Mouse (Mus musculus) inflammation-experienced regulatory T-cells, adult 6 months (primary cell): ENCODE data around the gene Pfpl. TPM values are rescaled to one million over a fixed set of nuclear protein-coding genes. Genes with fewer than 3 reads are reported as not detected.
A peak's percentile ranks its signal among the peaks of the same experiment; 100 is the strongest.

Experiments used
- ATAC-seq: one replicate; pipeline ENCODE4 v1.8.0; 2017
- polyA plus RNA-seq, 3 experiments: library from polyadenylated mRNA; unstranded; fragments of 100-300 nt; shearing (Covaris generic); gene quantifications; one replicate each; pipeline ENCODE4 v1.2.1; 2017

Gene Pfpl
- polyA plus RNA-seq, result not detected

DNA sequence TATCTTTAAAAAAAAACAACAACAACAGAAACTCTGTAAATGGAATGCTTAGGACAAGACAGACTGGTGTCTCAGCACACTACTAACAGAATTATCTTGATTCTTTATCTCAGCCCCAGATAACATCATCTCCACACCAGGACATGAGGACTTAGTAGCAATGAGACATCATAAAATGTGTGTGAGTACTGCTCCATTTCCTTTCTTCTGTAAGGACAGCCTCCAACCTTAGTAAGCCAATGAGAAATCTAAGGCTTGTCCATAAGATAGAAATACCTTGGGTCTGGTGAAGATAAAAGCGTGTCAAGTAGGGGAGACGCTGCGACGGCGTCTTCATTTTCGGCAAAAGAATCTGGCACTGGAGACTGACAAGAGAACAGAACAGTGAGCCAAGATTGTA is at the start of gene Pfpl:
Pfpl (plus strand) TSS at position 301 of the 400 bp plus-strand sequence.
- no peak for ATAC-seq

DNA sequence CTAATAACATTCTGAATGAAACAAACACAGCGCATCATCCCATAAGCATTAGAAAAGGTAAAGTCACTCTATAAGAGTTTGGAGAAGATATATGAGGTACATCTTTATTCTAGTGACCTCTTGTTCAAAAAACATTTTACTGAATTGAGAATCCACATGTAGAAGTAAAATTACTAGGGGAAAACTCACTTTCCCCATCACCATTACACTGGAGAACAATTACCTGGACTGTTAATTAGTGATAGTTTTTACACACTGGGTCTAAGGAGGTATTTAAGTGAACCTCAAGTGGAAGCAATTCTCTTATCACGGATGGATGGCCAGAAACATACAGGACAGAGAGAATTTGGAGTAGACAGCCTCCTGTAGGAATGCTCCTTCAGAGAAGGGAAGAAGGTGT is 40.7 kb upstream of the Pfpl start, which contains the start of gene Olfr1440:
Olfr1440 (plus strand) TSS at position 301 of the 400 bp plus-strand sequence.
- no peak for ATAC-seq

DNA sequence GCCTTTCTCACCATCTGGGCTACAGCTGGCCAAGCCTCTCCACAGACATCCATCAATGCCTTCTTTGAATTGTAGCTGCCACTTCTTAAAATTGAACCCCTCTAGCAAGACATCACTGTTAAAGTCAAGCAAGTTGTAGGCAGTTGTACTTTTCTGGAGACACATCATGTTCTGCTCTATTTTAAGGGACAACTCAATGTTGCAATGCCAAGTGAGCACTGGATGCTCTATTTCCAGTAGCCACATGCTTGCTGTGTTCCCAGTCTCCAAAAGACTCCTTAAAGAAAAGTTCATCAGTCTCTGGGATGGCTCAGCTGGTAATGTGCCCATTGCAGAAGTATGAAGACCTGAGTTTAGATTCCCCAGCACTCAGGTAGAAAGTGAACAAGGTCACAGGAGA is 14.0 kb upstream of the Pfpl start:
- ATAC-seq, result no peak

GRCm38 (mm10) chr19:12417361-12417760 is 10.3 kb upstream of the Pfpl start, which contains the start of gene Olfr1441:
Olfr1441 (plus strand) TSS chr19:12417433.
- ATAC-seq, result no peak

DNA sequence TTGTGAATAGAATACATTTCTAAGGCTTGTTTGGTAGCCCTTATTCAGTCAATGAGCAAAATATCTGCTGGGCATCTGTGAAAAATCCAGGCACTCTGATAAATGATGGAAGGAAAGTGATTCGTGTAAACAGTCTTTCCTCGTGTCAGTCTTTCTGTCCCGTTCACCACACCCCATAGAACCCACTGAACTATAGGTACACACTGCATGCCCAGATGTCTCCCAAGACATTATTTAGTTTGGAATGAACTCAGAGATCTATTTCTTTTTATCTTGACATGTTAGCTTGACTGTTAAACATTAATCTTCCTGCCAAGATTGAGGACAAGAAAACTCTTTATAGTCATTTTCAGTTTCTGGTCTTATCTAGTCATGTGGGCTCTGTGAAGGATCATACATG is 9.4 kb upstream of the Pfpl start:
- no peak for ATAC-seq

DNA sequence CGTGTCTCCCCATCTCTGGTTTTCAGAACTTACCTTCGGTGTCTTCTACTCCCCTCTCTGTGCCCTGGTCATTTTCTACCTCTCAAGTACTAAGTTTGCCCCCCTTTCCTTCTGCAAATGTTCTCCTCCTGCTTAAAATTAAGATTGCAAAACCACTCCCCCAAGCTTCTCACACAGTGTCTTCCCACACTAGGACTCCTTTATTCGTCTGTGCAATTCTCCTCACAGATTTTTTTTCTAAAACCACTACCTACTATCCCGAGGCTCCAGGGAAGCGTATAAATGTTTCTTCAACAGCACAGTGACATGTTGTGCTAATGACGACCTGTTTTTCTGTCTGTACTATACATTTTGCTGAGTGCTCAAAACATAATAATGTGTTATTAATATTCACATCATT is 7.2 kb upstream of the Pfpl start:
- ATAC-seq, result no peak

- ATAC-seq, result no peak
Measured at GRCm38 (mm10) chr19:12421680-12422079, 6.0 kb upstream of the Pfpl start.

DNA sequence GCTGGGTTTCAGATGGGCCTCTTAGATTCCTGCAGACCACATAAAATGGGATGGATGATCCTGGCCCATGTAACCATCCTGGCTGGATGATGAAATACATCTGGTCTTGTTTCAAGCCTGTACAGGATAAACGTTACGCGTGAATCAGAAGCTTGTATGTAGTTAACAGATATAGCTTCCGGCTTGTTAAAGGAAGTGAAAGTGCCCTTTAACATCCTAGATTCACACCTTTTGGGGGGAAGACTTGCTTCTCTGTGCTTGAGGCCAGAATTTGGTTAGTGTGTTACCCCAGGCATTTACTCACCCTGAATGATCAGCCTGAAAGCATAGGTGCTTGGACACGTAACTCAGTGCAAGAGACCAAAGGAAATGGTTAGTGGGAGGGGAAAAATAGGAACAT is 604 bp upstream of the Pfpl start:
- no peak for ATAC-seq

DNA sequence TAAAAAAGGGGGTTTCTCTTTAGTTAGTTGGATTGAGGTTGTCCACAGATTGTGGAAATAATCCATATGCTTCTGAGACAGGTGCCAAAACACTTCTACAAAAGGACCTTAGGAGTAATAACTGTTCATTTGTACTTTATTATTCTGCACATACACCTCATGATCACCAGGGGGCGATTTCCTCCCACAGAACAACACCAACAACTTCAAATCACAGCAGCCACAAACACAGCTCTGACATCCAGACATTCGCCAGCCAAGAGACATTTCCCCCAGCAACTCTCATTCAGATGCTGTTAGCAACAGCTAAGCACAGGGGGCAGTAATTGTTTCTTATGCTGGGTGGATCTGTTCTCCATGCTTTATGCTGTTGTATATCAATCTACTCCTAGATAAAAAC is 5.3 kb downstream of the Pfpl start:
- peak; percentile 63 for ATAC-seq

DNA sequence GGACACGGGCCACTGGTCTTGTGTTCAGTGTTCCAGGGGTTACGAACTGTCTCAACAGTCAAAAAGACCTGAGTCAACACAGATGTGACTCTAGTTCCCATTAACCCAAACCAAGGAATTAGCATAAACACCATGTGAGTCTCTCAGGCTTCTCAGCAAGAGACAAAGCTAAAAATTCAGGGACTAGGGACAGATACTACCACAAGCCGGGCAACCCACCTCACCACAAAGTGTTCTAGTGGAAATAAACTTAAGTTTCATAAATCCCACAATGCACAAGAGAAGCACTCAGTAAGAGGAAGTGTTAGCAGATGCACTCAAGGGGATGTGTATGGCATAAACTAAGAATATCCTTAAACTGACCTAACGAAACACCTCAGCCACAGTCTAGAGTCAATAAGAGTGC is 7.3 kb downstream of the Pfpl start:
- no peak for ATAC-seq

- no peak for ATAC-seq
Measured at GRCm38 (mm10) chr19:12435750-12436524, 8.2 kb downstream of the Pfpl start.

GRCm38 (mm10) chr19:12439581-12439980 is 11.9 kb downstream of the Pfpl start:
- no peak for ATAC-seq

- no peak for ATAC-seq
Measured at GRCm38 (mm10) chr19:12440103-12440725, 12.5 kb downstream of the Pfpl start.

DNA sequence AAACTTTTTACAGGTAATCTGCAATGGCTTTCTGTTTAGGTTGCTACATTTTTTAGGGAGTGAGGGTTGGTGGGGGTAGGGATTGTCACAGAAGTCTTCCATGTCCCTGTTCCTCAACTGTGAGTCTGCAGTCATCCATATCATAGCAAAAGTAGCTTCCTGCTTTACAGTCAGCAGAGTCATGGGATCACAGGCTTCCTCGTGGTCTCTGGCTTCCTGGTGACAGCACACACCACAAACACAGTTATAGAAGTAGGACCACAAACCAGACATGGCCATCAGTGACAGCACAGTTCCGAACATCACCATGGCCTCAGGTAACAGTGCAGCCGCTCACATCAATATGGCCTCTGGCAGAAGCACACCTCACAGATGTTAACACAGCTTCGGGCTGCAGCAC is 14.9 kb downstream of the Pfpl start:
- ATAC-seq, result no peak

DNA sequence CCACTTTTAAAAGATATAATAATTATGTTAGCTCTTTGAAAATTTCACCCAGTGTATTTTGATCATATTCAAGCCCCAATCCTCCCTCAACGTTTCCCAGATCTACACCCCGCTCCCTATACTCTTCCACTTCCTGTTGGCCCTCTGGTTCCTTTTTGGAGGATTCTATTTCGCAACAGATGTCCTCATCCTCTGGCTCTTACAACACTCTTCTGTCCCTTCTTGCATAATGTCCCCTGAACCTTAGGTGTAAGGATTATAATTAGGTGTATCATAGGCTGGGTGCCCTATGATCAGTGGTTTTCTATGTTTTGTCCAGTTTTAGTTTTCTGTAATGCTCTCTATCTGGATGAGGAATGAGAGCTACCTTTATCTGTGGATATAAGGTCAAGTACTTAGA is 17.3 kb downstream of the Pfpl start:
- ATAC-seq, result no peak

DNA sequence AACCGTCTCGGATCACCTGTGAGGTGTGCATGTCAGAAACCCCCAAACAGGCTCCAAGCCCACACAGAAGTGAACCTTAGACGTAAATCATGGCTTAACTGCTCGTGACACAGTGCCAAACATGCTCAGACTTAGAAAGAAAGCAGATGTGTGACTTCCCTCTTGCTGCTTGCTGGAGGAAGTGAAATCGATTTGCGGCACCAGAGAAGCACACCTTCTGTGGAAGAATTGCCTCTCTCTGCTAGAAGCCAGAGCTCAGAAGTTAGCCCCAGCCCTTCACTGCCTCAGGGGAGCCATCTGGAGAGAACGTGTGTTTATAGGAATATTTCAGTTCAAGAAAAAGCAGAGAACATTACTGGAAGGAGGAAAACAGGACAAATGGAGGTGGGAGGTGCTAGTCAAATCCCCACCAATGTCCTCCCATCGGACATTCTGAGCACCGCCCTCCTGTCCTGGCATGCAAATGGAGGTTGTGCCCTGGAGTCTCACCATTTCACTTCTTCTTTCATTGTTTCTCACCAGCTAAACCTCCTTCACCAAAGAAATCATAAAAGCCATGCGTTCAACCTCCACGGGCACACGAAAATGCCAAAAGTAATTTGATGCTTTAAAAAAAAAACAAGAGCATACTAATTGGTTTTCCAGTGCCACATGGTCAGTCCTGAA is 29.8 kb downstream of the Pfpl start:
- ATAC-seq, result no peak

DNA sequence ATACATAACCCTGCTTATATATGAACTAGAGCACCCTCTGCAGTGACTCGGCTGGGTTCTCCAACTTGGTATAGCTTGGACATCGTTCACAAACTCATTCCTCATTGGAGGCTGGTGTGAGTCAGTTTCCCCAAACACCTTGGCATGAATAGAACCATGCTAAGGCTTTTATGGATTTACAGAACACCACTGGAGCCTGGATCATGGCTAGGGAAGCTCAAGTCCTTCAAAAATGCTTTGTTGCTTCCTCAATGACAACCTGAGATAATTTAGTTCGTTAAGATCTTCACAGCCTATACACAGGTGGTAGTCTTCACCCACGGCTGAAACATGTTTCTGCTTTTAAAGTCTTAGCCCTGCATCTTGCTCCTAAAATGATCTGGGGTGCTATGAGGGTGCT is 31.8 kb downstream of the Pfpl start:
- ATAC-seq, result no peak

DNA sequence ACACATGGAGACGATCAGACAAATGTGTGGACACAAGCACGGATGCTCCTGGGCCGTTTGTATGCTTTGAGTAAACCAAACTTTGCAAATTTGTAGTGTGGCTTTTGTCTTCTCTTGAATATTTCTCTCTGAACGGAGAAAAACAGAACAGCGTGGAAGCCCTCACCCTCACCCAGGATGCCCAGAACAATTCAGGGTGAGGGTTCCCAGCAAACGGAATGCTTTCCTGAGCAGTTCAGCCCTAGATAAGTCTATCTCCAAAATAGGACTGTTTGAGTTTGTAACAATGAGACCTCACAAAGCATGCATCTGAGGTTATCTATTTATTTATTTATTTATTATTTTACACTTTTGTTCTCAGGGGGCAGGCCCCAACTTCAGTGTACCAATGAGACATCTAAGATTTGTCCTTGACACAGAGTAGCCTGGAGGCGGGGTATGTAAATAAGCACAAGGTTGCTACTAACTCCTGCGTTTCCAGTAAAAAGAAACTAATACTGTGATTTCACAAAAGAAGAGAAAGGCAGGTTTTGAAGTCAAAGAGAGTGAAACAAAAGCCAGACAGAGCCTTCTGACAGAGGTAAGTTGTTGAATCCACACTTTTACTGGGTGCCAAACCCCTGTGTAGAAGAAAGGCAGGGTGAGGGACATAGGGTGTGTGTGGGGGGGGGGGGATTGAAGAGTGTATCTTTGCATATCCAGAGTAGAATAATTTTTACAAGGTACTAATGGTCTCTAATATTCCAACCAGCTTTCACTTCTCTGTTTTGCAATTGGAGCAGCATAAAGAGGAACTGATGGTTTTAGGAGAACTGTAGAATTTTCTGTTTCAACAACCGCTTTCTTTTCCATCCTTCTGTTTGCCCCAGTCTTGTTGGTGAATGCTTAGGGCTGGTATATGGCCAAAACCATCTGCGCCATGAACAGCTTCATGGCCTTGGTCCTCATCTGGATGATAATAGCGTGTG is 32.9 kb downstream of the Pfpl start, which contains the start of gene Mpeg1:
Mpeg1 (plus strand) TSS at position 498 of the 968 bp plus-strand sequence.
- no peak for ATAC-seq

DNA sequence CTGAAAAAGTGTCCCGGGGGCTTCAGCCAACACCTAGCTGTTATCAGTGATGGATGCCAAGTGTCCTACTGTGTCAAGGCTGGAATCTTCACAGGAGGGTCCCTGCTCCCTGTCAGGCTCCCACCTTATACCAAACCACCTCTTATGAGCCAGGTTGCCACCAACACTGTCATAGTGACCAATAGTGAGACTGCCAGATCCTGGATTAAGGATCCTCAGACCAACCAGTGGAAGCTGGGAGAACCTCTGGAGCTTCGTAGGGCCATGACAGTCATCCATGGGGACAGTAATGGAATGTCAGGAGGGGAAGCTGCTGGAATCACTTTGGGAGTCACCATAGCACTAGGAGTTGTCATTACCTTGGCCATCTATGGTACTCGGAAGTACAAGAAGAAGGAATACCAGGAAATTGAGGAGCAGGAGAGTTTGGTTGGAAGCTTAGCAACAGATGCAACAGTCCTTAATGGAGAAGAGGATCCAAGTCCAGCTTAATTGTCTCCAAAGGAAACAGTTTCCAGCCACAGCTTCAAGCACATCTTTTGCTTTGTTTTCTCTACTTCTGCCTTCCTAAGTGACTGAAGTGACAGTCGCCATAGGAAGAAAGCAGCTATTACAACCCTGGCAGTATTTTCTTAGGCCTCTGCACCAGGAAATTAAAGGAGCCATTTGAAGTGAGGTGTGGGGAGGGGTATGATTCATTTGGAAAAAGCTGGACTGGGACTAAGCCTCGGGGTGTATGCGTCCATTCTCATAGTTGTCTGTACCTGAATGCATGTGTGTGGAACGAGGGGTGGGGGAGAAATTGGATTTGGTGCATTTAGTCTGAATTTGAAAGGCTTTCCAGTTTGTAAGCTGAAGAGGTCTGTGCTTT is 35.4 kb downstream of the Pfpl start:
- ATAC-seq, result no peak

DNA sequence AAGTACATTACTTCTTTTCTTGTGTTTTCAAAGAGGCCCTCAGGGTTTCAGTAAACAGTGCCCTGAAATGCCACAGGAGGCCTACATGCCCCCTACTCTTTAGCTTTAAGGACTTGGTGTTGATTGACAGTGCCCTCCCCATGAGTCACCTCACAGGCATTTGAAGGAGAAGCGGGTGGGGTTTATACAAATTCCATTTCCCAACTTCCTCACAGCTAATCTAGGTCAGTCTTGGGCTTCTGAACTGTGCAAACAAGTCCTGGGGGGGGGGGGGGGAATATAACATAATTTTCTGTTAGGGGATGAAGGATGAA is 36.0 kb downstream of the Pfpl start:
- no peak for ATAC-seq

GRCm38 (mm10) chr19:12464127-12464526 is 36.4 kb downstream of the Pfpl start:
- no peak for ATAC-seq

GRCm38 (mm10) chr19:12464674-12465073 is 37.0 kb downstream of the Pfpl start:
- no peak for ATAC-seq
